Mouse (Mus musculus): ENCODE measurements around the gene Ranbp3.

GRCm38 (mm10) chr17:56716655-56717362, 43.7 kb downstream of the Ranbp3 start:
- no peak for TF ChIP-seq CTCF (conservative IDR thresholded peaks at IDR 0.05; ENCODE audit: low read length)
- no peak for TF ChIP-seq NANOG (IDR thresholded peaks at IDR 0.05; ENCODE audit: borderline replicate concordance, low read length)
